Mouse (Mus musculus) MEL (cell line): ENCODE results near the gene Prkcd.

Experiments
- CTCF ChIP-seq, 3 experiments: IDR thresholded peaks in 2 of 3; conservative IDR thresholded peaks in 1 of 3; 2 replicates each; pipeline ENCODE4 v1.5.1; 2011 to 2012; ENCODE audit warnings: low read length in 3 of 3, low read depth in 2 of 3, mild to moderate bottlenecking in 2 of 3, improper control_type of control experiment in 1 of 3, inconsistent platforms in 1 of 3, mixed read lengths in 1 of 3, moderate library complexity in 1 of 3; ENCODE audit not compliant: control insufficient read depth in 1 of 3, insufficient read depth in 1 of 3, poor library complexity in 1 of 3, severe bottlenecking in 1 of 3
- E2F4 ChIP-seq: IDR thresholded peaks from 2 replicates; pipeline ENCODE4 v1.6.1; 2011; ENCODE audit warnings: low read depth, low read length, improper control_type of control experiment, borderline replicate concordance
- POLR2A ChIP-seq, 2 experiments: IDR thresholded peaks; 2 replicates each; pipeline ENCODE4 v1.6.1; 2011 to 2012; ENCODE audit warnings: low read length in 2 of 2, mild to moderate bottlenecking in 2 of 2, control low read depth in 1 of 2, improper control_type of control experiment in 1 of 2, low read depth in 1 of 2, moderate library complexity in 1 of 2; ENCODE audit not compliant: control insufficient read depth in 1 of 2, insufficient read depth in 1 of 2, poor library complexity in 1 of 2
- USF1 ChIP-seq: IDR thresholded peaks from 2 replicates; pipeline ENCODE4 v1.6.1; 2014; ENCODE audit warnings: low read depth, mild to moderate bottlenecking, inconsistent platforms, low read length, improper control_type of control experiment, moderate library complexity

DNA sequence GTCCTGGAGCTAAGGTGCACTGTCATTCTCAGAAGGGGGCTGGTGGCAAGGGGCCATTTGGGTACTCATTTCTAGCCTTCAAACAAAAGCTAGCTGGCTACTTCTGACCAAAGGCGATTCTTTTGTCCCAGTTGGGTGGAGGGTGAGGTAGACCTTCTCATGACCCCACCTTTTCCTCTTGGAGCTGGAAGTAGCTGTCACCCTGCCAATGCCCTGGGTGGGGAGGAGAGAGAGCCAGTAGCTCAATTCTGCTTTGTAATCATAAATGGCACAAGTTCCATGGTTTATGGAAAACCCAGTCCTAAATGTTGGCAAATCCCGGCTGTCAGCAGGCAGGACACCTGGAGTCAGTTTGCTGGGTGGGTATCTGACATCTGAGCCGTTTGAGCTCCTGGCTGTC lies 40.1 kb upstream of the Prkcd start:
- TF ChIP-seq CTCF (IDR thresholded peaks at IDR 0.05 in 2 of 3, conservative IDR thresholded peaks at IDR 0.05 in 1 of 3; ENCODE audit: control insufficient read depth in 1 of 3, insufficient read depth in 1 of 3, low read depth in 2 of 3, low read length in 3 of 3, poor library complexity in 1 of 3, severe bottlenecking in 1 of 3) (no peak), USF1 (no peak), POLR2A (IDR thresholded peaks at IDR 0.05; ENCODE audit: control insufficient read depth in 1 of 2, insufficient read depth in 1 of 2, low read depth in 1 of 2, low read length in 2 of 2, poor library complexity in 1 of 2) (no peak), E2F4 (no peak)
